In genomic region chr16:3976712-3977111, GRCm38 (mm10) we compare ENCODE assay signal across 12 mouse cellular contexts. TPM values are rescaled to one million over a fixed set of nuclear protein-coding genes. Genes with fewer than 3 reads are reported as not detected.
DNase-seq lines count a peak whose midpoint lies in the region; ATAC-seq and TF ChIP-seq lines count a peak whose summit lies in the region.
"Had no signal": no experiment of that assay in that cellular context is flagged by ENCODE, and none has a peak within 500 bp of the region (broad histone marks: within the 10 kb centered on the region; RNA-seq: fewer than 3 reads in every experiment).

No protein-coding gene starts in this region.

- TF ChIP-seq CTCF in ES-Bruce4 (IDR thresholded peaks at IDR 0.05; ENCODE audit: low read depth, low read length) = no peak
- no peak for TF ChIP-seq CTCF in midbrain, postnatal 0 days (IDR thresholded peaks at IDR 0.05)

- in situ Hi-C loops in ES-E14 (cut with MboI; ENCODE audit: low sequenced_read_pairs in 2 of 2, unreplicated experiment in 2 of 2) = no loop called here

- no peak overlapping the region for H3K4me2 ChIP-seq in hindbrain, embryonic 12.5 days (replicated peaks)
- H3K4me2 ChIP-seq in hindbrain, embryonic 14.5 days (replicated peaks) = no peak overlapping the region
- H3K4me2 ChIP-seq in liver, embryonic 12.5 days = no peak overlapping the region
- no peak overlapping the region for H3K4me2 ChIP-seq in midbrain, postnatal 0 days (ENCODE audit: low read depth, low read length, poor library complexity, severe bottlenecking)

- H3K27ac ChIP-seq in hindbrain, embryonic 12.5 days = no peak overlapping the region
- H3K27ac ChIP-seq in hindbrain, embryonic 14.5 days = no peak overlapping the region
- no peak overlapping the region for H3K27ac ChIP-seq in liver, embryonic 12.5 days
- H3K27ac ChIP-seq in ES-Bruce4 (ENCODE audit: insufficient read depth, low read length) (peak overlapping the region; percentile 29), ES-E14 (ENCODE audit: insufficient read depth, low read depth, low read length, poor library complexity, severe bottlenecking) (no peak overlapping the region)
- H3K27ac ChIP-seq in midbrain, postnatal 0 days (ENCODE audit: low read depth, low read length) = no peak overlapping the region
- H3K27ac ChIP-seq: stomach, postnatal 0 days had no signal

- DNase-seq in hindbrain, embryonic 14.5 days (ENCODE audit: low spot score) = no peak
- DNase-seq in liver (no peak), ES-E14 (ENCODE audit: low read depth, low spot score) (peak; percentile 12)
- DNase-seq in midbrain, postnatal 0 days (ENCODE audit: low spot score) = no peak
- DNase-seq: cerebellum, adult 8-10 months; gastrocnemius, postnatal 25 days; right cerebral cortex, postnatal 14 days had no signal

- WGBS in hindbrain, embryonic 12.5 days = 53% methylated on average over 3 of the region's 3 CpGs
- 43% methylated on average over 3 of the region's 3 CpGs for WGBS in hindbrain, embryonic 14.5 days
- 17% methylated on average over 3 of the region's 3 CpGs for WGBS in liver, embryonic 12.5 days (ENCODE audit: insufficient replicate concordance)
- WGBS in midbrain, postnatal 0 days = 55% methylated on average over 3 of the region's 3 CpGs

- H3K27me3 ChIP-seq in hindbrain, embryonic 12.5 days = no peaks in the 10 kb centered on the region
- H3K27me3 ChIP-seq in hindbrain, embryonic 14.5 days (ENCODE audit: control insufficient read depth, insufficient read depth, low read length) = no peaks in the 10 kb centered on the region
- H3K27me3 ChIP-seq in liver, embryonic 12.5 days (replicated peaks) = no peaks in the 10 kb centered on the region
- no peaks in the 10 kb centered on the region for H3K27me3 ChIP-seq in ES-Bruce4 (ENCODE audit: control insufficient read depth, insufficient read depth, low read length, poor library complexity, severe bottlenecking)
- H3K27me3 ChIP-seq in midbrain, postnatal 0 days (ENCODE audit: insufficient read depth, low read length) = no peaks in the 10 kb centered on the region

- peak; percentile 89 for TF ChIP-seq EP300 in ES-Bruce4 (IDR thresholded peaks at IDR 0.05; ENCODE audit: insufficient read depth, low read depth, low read length)

- no peak overlapping the region for H3K9ac ChIP-seq in hindbrain, embryonic 12.5 days
- H3K9ac ChIP-seq in hindbrain, embryonic 14.5 days = no peak overlapping the region
- H3K9ac ChIP-seq in liver, embryonic 12.5 days = no peak overlapping the region
- H3K9ac ChIP-seq in ES-Bruce4 (ENCODE audit: low read depth, poor library complexity, severe bottlenecking) (no peak overlapping the region), ES-E14 (ENCODE audit: insufficient read depth, low read depth, low read length, poor library complexity, severe bottlenecking) (no peak overlapping the region)
- no peak overlapping the region for H3K9ac ChIP-seq in midbrain, postnatal 0 days (replicated peaks; ENCODE audit: low read length, poor library complexity, severe bottlenecking)

- no peaks in the 10 kb centered on the region for H3K9me3 ChIP-seq in hindbrain, embryonic 12.5 days (replicated peaks)
- no peaks in the 10 kb centered on the region for H3K9me3 ChIP-seq in hindbrain, embryonic 14.5 days (ENCODE audit: control insufficient read depth, low read length)
- no peaks in the 10 kb centered on the region for H3K9me3 ChIP-seq in liver, embryonic 12.5 days (replicated peaks)
- H3K9me3 ChIP-seq in ES-Bruce4 (replicated peaks; ENCODE audit: control insufficient read depth, insufficient read depth, low read length, poor library complexity, severe bottlenecking) (no peaks in the 10 kb centered on the region), ES-E14 (ENCODE audit: control insufficient read depth, insufficient read depth, low read depth, low read length) (no peaks in the 10 kb centered on the region)
- H3K9me3 ChIP-seq in midbrain, postnatal 0 days (ENCODE audit: low read length) = no peaks in the 10 kb centered on the region
- H3K9me3 ChIP-seq: hindbrain, embryonic 10.5 days had no signal

- no peak overlapping the region for H3K4me3 ChIP-seq in hindbrain, embryonic 12.5 days
- H3K4me3 ChIP-seq in hindbrain, embryonic 14.5 days (replicated peaks; ENCODE audit: low read length) = no peak overlapping the region
- H3K4me3 ChIP-seq in liver, embryonic 12.5 days = no peak overlapping the region
- H3K4me3 ChIP-seq in ES-Bruce4 (ENCODE audit: low read depth, low read length) (no peak overlapping the region; the same call in 1 of the 2 replicates), ES-E14 (ENCODE audit: insufficient read depth in 1 of 2, low read depth in 1 of 2, low read length in 2 of 2, poor library complexity in 1 of 2, severe bottlenecking in 1 of 2) (no peak overlapping the region)
- no peak overlapping the region for H3K4me3 ChIP-seq in midbrain, postnatal 0 days (ENCODE audit: low read depth, low read length)
- H3K4me3 ChIP-seq: hindbrain, embryonic 10.5 days had no signal

- no peaks in the 10 kb centered on the region for H3K4me1 ChIP-seq in hindbrain, embryonic 12.5 days
- no peaks in the 10 kb centered on the region for H3K4me1 ChIP-seq in hindbrain, embryonic 14.5 days (replicated peaks; ENCODE audit: control insufficient read depth, insufficient read depth, low read length)
- H3K4me1 ChIP-seq in liver, embryonic 12.5 days = peaks cover 28% of the 10 kb centered on the region
- H3K4me1 ChIP-seq in ES-Bruce4 (ENCODE audit: control insufficient read depth, insufficient read depth, low read length) = peaks cover 6% of the 10 kb centered on the region
- H3K4me1 ChIP-seq in ES-E14 (ENCODE audit: control insufficient read depth in 2 of 2, insufficient read depth in 2 of 2, low read length in 2 of 2, poor library complexity in 1 of 2) = peaks cover 8 to 26% of the 10 kb centered on the region in 2 experiments
- no peaks in the 10 kb centered on the region for H3K4me1 ChIP-seq in midbrain, postnatal 0 days (ENCODE audit: insufficient read depth, low read length)

- peaks cover 47% of the 10 kb centered on the region for H3K36me3 ChIP-seq in hindbrain, embryonic 12.5 days
- peaks cover 42% of the 10 kb centered on the region for H3K36me3 ChIP-seq in hindbrain, embryonic 14.5 days (replicated peaks; ENCODE audit: control insufficient read depth, insufficient read depth)
- H3K36me3 ChIP-seq in liver, embryonic 12.5 days = peaks cover 40% of the 10 kb centered on the region
- H3K36me3 ChIP-seq in ES-Bruce4 (ENCODE audit: control insufficient read depth, insufficient read depth, low read length, poor library complexity, severe bottlenecking) (peaks cover 5% of the 10 kb centered on the region; the same call in 1 of the 2 replicates), ES-E14 (ENCODE audit: control insufficient read depth, insufficient read depth, low read length, poor library complexity, severe bottlenecking) (peaks cover 24% of the 10 kb centered on the region)
- peaks cover 36% of the 10 kb centered on the region for H3K36me3 ChIP-seq in midbrain, postnatal 0 days (ENCODE audit: insufficient read depth, low read length)

- 0 out of 2 replicates have a peak, but pooled peaks have one; percentile 21 for ATAC-seq in hindbrain, embryonic 12.5 days (ENCODE audit: low FRiP score)
- ATAC-seq in hindbrain, embryonic 14.5 days (ENCODE audit: low FRiP score) = no peak
- 0 out of 2 replicates have a peak, but pooled peaks have one; percentile 7 for ATAC-seq in liver, embryonic 12.5 days
- ATAC-seq in midbrain, postnatal 0 days (ENCODE audit: low FRiP score) = no peak

- TF ChIP-seq POLR2A in ES-Bruce4 (IDR thresholded peaks at IDR 0.05; ENCODE audit: insufficient read depth, low read length) = no peak

TF ChIP-seq in ES-E14, 5 proteins besides CTCF, POLR2A, EP300 and RAD21:
- TF ChIP-seq ZC3H11A (IDR thresholded peaks at IDR 0.05; ENCODE audit: borderline replicate concordance, low read depth, low read length) = no peak
- TF ChIP-seq ZNF384 (IDR thresholded peaks at IDR 0.05; ENCODE audit: low read depth, low read length) = no peak
- TF ChIP-seq HCFC1 (IDR thresholded peaks at IDR 0.05; ENCODE audit: borderline replicate concordance, insufficient read depth, low read length) = no peak
- TF ChIP-seq CHD2 (IDR thresholded peaks at IDR 0.05; ENCODE audit: low read depth, low read length) = no peak
- no peak for TF ChIP-seq MAFK (IDR thresholded peaks at IDR 0.05; ENCODE audit: insufficient read depth, low read depth, low read length)

RNA-seq across cellular contexts. Expression of gene Nlrc3, which starts 0.3 kb away (rescaled TPM):
- 0.96 and 1.2 TPM in 2 replicates for polyA plus RNA-seq in hindbrain, embryonic 12.5 days (2016; fragmentation: Nextera tagmentation; extraction: Ambion mirVana)
- 1.0 and 1.4 TPM in 2 replicates for polyA plus RNA-seq in hindbrain, embryonic 14.5 days (2014; fragmentation: Nextera tagmentation; extraction: Ambion mirVana)
- polyA plus RNA-seq in liver, embryonic 12.5 days (2016; fragmentation: Nextera tagmentation; extraction: Ambion mirVana) = 0.38 and 0.55 TPM in 2 replicates
- 0.49 and 0.84 TPM in 2 replicates for polyA plus RNA-seq in ES-Bruce4 (2011; ENCODE audit: insufficient read depth, insufficient read length, low read depth, missing spikeins)
- total RNA-seq in ES-E14 (2012; rRNA removed) = 2.1 and 2.3 TPM in 2 replicates
- total RNA-seq in midbrain, postnatal 0 days (2014; rRNA removed) = 0.61 and 0.93 TPM in 2 replicates
- 0.43 and 0.47 TPM in 2 replicates for polyA plus RNA-seq in midbrain, postnatal 0 days (2015; fragmentation: Nextera tagmentation; extraction: Ambion mirVana)

RNA-seq across cellular contexts. Expression of gene Slx4, which starts 26.9 kb away (rescaled TPM):
- polyA plus RNA-seq in hindbrain, embryonic 12.5 days (2016; fragmentation: Nextera tagmentation; extraction: Ambion mirVana) = 34.6 and 36.8 TPM in 2 replicates
- 35.3 and 36.9 TPM in 2 replicates for polyA plus RNA-seq in hindbrain, embryonic 14.5 days (2014; fragmentation: Nextera tagmentation; extraction: Ambion mirVana)
- 14.0 and 16.5 TPM in 2 replicates for polyA plus RNA-seq in liver, embryonic 12.5 days (2016; fragmentation: Nextera tagmentation; extraction: Ambion mirVana)
- 33.5 and 39.5 TPM in 2 replicates for polyA plus RNA-seq in ES-Bruce4 (2011; ENCODE audit: insufficient read depth, insufficient read length, low read depth, missing spikeins)
- total RNA-seq in ES-E14 (2012; rRNA removed) = 36.9 and 40.5 TPM in 2 replicates
- 48.4 and 61.4 TPM in 2 replicates for total RNA-seq in midbrain, postnatal 0 days (2014; rRNA removed)
- polyA plus RNA-seq in midbrain, postnatal 0 days (2015; fragmentation: Nextera tagmentation; extraction: Ambion mirVana) = 19.3 and 20.2 TPM in 2 replicates

Comparison
In these comparisons a context has a peak if more than half of its experiments do, and no peak if none do; other contexts are left out.
1. ATAC-seq: peak in hindbrain, embryonic 12.5 days (single experiment) and liver, embryonic 12.5 days (single experiment); none in hindbrain, embryonic 14.5 days (single experiment) and midbrain, postnatal 0 days (single experiment).